Mouse (Mus musculus) layer of hippocampus, adult 18-20 months (tissue): ENCODE measurements around the gene Zfp213. TPM values are rescaled to one million over a fixed set of nuclear protein-coding genes. Genes with fewer than 3 reads are reported as not detected.

Experiments
- total RNA-seq, 2 experiments: library from RNA; stranded (reverse); gene quantifications; 2 replicates each; pipeline ENCODE4 v1.2.3; 2021

The Zfp213 gene
- total RNA-seq, 2 experiments from 2014 or later = 7.9 to 8.0 TPM

Other genes starting within 250 kb of the Zfp213 start
- not detected for gene Vmn2r115, start 220.5 kb downstream of the Zfp213 start, total RNA-seq
- not detected for gene Vmn2r116, start 179.6 kb downstream of the Zfp213 start, total RNA-seq
- not detected for gene Vmn2r117, start 84.5 kb downstream of the Zfp213 start, total RNA-seq
- 10 to 100 TPM; 28.0 to 29.6 TPM for gene Zfp13, start 35.2 kb upstream of the Zfp213 start, total RNA-seq
- gene Zscan10, start 36.6 kb upstream of the Zfp213 start, total RNA-seq = not detected
- gene Mmp25, start 81.0 kb upstream of the Zfp213 start, total RNA-seq = under 1 TPM in 1 of 2 experiments, not detected in 1; 0.10 TPM
- gene Bicdl2, start 96.3 kb upstream of the Zfp213 start, total RNA-seq = not detected
- gene Hcfc1r1, start 109.4 kb upstream of the Zfp213 start, total RNA-seq = 100 to 1,000 TPM; 117 to 122 TPM
- gene Thoc6, start 109.6 kb upstream of the Zfp213 start, total RNA-seq = 10 to 100 TPM in 1 of 2 experiments, 1 to 10 TPM in 1; 8.8 to 10.0 TPM
- 1 to 10 TPM; 6.4 to 7.0 TPM for gene Tnfrsf12a, start 113.2 kb upstream of the Zfp213 start, total RNA-seq
- gene Cldn6, start 115.0 kb upstream of the Zfp213 start, total RNA-seq = not detected
- not detected for gene Cldn9, start 119.8 kb upstream of the Zfp213 start, total RNA-seq
- under 1 TPM in 1 of 2 experiments, not detected in 1; 0.33 TPM for gene 1520401A03Rik, start 158.5 kb upstream of the Zfp213 start, total RNA-seq
- 1 to 10 TPM; 3.4 to 3.8 TPM for gene Pkmyt1, start 162.1 kb upstream of the Zfp213 start, total RNA-seq
- 10 to 100 TPM; 52.0 to 53.6 TPM for gene Paqr4, start 176.6 kb upstream of the Zfp213 start, total RNA-seq
- gene Kremen2, start 181.6 kb upstream of the Zfp213 start, total RNA-seq = under 1 TPM; 0.30 to 0.52 TPM
- 100 to 1,000 TPM; 390 to 405 TPM for gene Flywch1, start 207.4 kb upstream of the Zfp213 start, total RNA-seq
- gene Flywch2, start 221.8 kb upstream of the Zfp213 start, total RNA-seq = 1 to 10 TPM; 8.6 to 8.7 TPM
- 100 to 1,000 TPM; 509 to 565 TPM for gene Srrm2, start 226.3 kb upstream of the Zfp213 start, total RNA-seq